Mouse (Mus musculus): ENCODE results near the gene Ptms. TPM values are rescaled to one million over a fixed set of nuclear protein-coding genes. Genes with fewer than 3 reads are reported as not detected.
"Not testable (repeated sequence)": the region's sequence is repeated elsewhere in the genome, so short reads cannot be mapped to it uniquely, and the experiment has no call there.

Gene Ptms
- polyA plus RNA-seq, 1 experiment from 2014 or later, result 700 TPM

DNA sequence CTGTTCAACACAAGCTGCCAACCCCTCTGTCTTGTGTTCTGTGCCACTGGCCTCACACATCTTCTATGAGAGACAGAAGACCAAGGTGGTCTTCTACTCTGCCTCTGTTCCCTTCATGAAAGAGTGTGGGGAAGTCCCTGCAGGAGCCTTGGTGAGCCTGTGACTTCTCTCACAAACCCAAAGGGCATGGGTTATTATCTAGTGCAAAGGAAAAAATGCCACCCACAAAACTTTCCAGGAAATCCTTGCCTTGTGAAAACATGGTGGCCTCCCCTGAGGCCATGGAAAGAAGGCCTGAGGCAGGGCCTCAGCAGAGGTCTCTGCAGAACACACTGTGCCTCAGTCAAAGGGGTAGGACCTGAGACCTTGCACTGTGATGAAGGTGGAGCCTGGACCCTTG is 18.1 kb downstream of the Ptms start:
- Histone ChIP-seq H3K9ac (ENCODE audit: low read depth, low read length) (no peak overlapping the region; the same call in 1 of the 2 replicates), H3K27ac (ENCODE audit: low read length) (no peak overlapping the region), H3K36me3 (ENCODE audit: control insufficient read depth, insufficient read depth, low read length) (no peaks in the 10 kb centered on the region), H3K27me3 (ENCODE audit: control insufficient read depth, insufficient read depth, low read depth, low read length) (no peaks in the 10 kb centered on the region), H3K9me3 (replicated peaks; ENCODE audit: control insufficient read depth, low read length, poor library complexity, severe bottlenecking) (no peaks in the 10 kb centered on the region), H3K4me1 (ENCODE audit: control insufficient read depth, insufficient read depth, low read length) (peaks cover 19% of the 10 kb centered on the region), H3K4me3 (ENCODE audit: low read depth, low read length) (no peak overlapping the region), H3K4me2 (ENCODE audit: low read length) (no peak overlapping the region)
- no peak for ATAC-seq

DNA sequence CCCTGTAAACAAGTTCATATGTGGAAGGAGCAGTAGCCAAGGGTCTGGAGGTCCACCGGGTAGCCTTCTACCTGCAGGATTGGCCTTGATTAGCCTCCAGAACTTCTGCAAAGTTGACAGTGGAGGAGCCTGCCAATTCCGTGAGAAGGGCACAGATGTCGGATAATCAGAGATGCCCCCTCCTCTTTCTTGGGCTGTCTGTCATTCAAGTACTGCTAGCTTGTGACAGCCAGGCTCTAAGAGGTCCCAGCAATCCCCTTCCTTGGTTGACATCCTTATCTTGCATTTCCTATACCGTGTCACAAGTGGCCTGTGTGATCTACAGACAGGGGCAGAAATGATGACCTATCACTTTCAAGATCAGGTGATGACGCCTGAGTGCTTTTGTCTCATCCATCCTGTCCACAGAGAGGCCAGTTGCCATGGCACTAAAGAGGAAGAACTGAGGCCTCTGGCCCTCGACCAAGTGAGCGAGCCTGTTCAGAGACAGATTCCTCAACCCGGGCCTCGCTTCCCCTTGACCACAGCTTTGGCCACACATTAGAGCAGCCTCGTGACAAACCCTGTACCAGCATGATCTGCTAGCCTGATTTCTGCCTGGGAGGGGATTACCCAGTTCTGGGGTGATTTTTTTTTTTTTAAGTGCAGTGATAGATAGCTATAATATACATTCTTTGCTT is 19.0 kb downstream of the Ptms start:
- Histone ChIP-seq H3K4me1 (ENCODE audit: control insufficient read depth, insufficient read depth, low read length) (peaks cover 19% of the 10 kb centered on the region), H3K4me2 (ENCODE audit: low read length) (no peak overlapping the region), H3K36me3 (ENCODE audit: control insufficient read depth, insufficient read depth, low read length) (no peaks in the 10 kb centered on the region), H3K9me3 (replicated peaks; ENCODE audit: control insufficient read depth, low read length, poor library complexity, severe bottlenecking) (no peaks in the 10 kb centered on the region), H3K27me3 (ENCODE audit: control insufficient read depth, insufficient read depth, low read depth, low read length) (no peaks in the 10 kb centered on the region), H3K27ac (ENCODE audit: low read length) (no peak overlapping the region), H3K4me3 (ENCODE audit: low read depth, low read length) (no peak overlapping the region), H3K9ac (ENCODE audit: low read depth, low read length) (no peak overlapping the region)
- WGBS, result 45% methylated on average over 10 of the region's 10 CpGs
- no peak for ATAC-seq

DNA sequence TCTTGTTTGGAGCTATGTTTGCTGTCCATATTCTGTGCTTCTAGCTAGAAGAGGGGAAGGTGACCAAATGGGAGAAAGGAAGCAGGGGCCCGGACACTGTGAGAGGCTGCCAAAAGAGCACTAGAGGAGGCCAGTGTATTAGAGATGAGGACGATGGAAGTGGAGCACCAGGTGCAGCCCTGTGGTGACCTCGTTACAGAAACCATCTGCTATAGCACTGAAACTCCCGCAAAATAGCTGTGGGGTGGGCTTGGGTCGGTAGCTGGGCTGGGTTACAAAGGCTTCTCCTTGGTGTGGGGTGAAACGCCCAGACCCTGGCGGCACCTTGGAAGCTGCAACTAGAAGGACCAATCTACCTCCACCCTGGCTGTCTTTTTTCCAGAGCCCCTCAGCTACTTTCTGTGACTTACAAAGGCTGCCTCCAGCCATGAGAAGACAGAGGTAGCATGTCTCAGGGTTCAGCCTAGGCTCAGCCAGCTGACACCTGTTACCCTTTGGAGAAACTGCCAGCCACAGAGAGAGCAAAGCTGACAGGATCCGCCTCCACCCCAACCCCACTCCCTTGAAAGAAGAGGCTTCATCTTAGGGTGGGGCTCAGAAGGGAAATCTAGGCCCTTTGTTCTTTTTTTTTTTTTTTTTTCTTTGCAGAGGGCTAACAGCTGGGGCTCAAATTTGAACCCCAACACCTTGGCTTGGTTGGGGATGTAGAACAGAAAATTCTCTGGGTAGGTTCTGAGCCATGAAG is 19.7 kb downstream of the Ptms start:
- Histone ChIP-seq H3K9ac (ENCODE audit: low read depth, low read length) (no peak overlapping the region), H3K4me1 (ENCODE audit: control insufficient read depth, insufficient read depth, low read length) (peaks cover 15% of the 10 kb centered on the region), H3K4me2 (ENCODE audit: low read length) (no peak overlapping the region), H3K4me3 (ENCODE audit: low read depth, low read length) (no peak overlapping the region), H3K27me3 (ENCODE audit: control insufficient read depth, insufficient read depth, low read depth, low read length) (no peaks in the 10 kb centered on the region), H3K9me3 (replicated peaks; ENCODE audit: control insufficient read depth, low read length, poor library complexity, severe bottlenecking) (no peaks in the 10 kb centered on the region), H3K27ac (ENCODE audit: low read length) (no peak overlapping the region), H3K36me3 (ENCODE audit: control insufficient read depth, insufficient read depth, low read length) (no peaks in the 10 kb centered on the region)
- ATAC-seq, result no peak
- WGBS, result 44% methylated on average over 8 of the region's 8 CpGs

DNA sequence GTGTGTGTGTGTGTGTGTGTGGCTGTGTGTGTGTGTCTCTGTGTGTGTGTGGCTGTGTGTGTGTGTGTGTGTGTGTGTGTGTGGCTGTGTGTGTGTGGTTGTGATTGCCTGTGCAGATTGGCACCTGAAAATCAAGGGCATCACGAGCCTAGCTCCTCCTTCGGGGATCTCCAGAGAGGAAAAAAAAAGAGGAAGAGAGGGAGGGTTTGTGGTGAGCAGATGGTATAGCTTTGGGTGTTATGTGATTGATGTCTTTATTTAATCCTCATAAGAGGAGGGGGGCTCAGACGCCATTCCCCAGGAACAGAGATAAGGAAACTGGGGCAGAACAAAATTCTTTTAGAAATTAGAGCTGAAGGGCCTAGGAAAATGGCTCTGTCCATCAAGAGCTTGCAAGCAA is 21.5 kb downstream of the Ptms start:
- H3K4me1 ChIP-seq (ENCODE audit: control insufficient read depth, insufficient read depth, low read length), result peaks cover 5% of the 10 kb centered on the region; the same call in 1 of the 2 replicates
- no peaks in the 10 kb centered on the region for H3K27me3 ChIP-seq (ENCODE audit: control insufficient read depth, insufficient read depth, low read depth, low read length)
- 30% methylated on average over 3 of the region's 3 CpGs for WGBS
- no peak for ATAC-seq
- H3K9me3 ChIP-seq (replicated peaks; ENCODE audit: control insufficient read depth, low read length, poor library complexity, severe bottlenecking), result no peaks in the 10 kb centered on the region
- H3K27ac ChIP-seq (ENCODE audit: low read length), result no peak overlapping the region
- no peak overlapping the region for H3K4me3 ChIP-seq (ENCODE audit: low read depth, low read length)
- no peaks in the 10 kb centered on the region for H3K36me3 ChIP-seq (ENCODE audit: control insufficient read depth, insufficient read depth, low read length)
- H3K4me2 ChIP-seq (ENCODE audit: low read length), result no peak overlapping the region
- H3K9ac ChIP-seq (ENCODE audit: low read depth, low read length), result no peak overlapping the region

DNA sequence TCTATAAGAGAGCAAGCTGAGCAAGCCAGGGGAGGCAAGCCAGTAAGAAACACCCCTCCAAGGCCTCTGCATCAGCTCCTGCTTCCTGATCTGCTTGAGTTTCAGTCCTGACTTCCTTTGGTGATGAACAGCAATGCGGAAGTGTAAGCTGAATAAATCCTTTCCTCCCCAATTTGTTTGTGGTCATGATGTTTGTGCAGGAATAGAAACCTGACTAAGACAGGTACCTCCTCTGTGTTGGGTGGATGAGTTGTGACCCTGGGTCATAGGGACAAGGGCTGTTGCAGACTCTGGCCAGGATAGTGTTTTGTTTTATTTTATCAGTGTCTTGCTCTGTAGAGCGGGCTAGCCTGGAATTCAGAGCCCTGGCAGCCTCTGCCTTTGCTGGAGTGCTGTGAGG is 25.8 kb downstream of the Ptms start:
- not testable (repeated sequence) for H3K27ac ChIP-seq (ENCODE audit: low read length); ATAC-seq; H3K9ac ChIP-seq (ENCODE audit: low read depth, low read length); H3K4me1 ChIP-seq (ENCODE audit: control insufficient read depth, insufficient read depth, low read length); H3K9me3 ChIP-seq (replicated peaks; ENCODE audit: control insufficient read depth, low read length, poor library complexity, severe bottlenecking); H3K36me3 ChIP-seq (ENCODE audit: control insufficient read depth, insufficient read depth, low read length); H3K27me3 ChIP-seq (ENCODE audit: control insufficient read depth, insufficient read depth, low read depth, low read length); H3K4me3 ChIP-seq (ENCODE audit: low read depth, low read length); H3K4me2 ChIP-seq (ENCODE audit: low read length)
- WGBS, result 95% methylated on average over 2 of the region's 2 CpGs

DNA sequence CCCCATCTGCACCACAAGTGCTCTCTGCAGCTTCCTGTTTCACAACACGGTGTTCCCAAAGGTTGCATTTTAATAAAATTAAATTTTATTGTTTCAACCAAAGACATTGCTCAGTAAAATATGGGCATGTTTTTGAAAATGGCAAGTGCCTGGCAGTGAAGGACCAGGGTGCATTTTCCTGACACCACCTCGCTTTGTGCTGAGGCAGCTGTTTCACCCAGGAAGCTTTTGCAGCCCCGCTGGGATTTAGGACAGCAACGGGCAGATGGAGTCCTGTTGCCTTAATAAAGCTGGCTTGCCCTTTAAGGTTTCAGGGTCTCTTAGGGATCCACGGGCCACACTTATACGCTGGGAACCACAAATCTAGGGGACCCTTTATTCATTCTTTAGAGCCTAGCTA is 28.9 kb downstream of the Ptms start:
- no peak overlapping the region for H3K9ac ChIP-seq (ENCODE audit: low read depth, low read length)
- no peaks in the 10 kb centered on the region for H3K36me3 ChIP-seq (ENCODE audit: control insufficient read depth, insufficient read depth, low read length)
- H3K27me3 ChIP-seq (ENCODE audit: control insufficient read depth, insufficient read depth, low read depth, low read length), result no peaks in the 10 kb centered on the region
- H3K9me3 ChIP-seq (replicated peaks; ENCODE audit: control insufficient read depth, low read length, poor library complexity, severe bottlenecking), result no peaks in the 10 kb centered on the region
- WGBS, result 55% methylated on average over 6 of the region's 6 CpGs
- H3K4me3 ChIP-seq (ENCODE audit: low read depth, low read length), result no peak overlapping the region
- no peak for ATAC-seq
- no peak overlapping the region for H3K27ac ChIP-seq (ENCODE audit: low read length)
- H3K4me2 ChIP-seq (ENCODE audit: low read length), result no peak overlapping the region
- no peaks in the 10 kb centered on the region for H3K4me1 ChIP-seq (ENCODE audit: control insufficient read depth, insufficient read depth, low read length)

DNA sequence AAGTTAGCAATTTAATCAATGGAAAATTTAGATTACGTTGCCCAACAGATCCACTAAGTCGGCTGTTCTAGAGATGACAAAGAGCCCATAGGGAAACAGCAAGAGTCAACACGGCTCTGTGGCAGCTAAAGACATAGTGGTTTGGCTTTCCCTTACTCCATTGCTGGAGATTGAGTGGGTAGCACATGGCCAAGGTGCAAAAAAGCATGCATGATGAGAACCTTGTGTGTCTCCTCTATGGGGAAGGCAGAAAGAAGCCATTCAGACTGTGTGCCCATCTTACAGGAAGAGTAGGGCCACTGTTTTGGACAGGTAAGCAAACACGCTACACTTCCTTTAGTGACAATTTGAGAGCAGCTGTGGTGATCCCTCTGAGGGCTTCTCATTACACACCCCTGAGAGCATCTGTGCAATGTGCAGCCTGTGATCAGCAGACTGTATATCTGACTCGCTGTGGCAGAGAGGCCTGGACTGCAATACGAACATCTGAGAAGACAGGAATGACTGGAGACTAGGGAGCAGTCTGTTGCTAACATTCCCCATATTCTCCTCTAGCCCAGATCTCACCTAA is 31.3 kb downstream of the Ptms start:
- WGBS, result 89% methylated on average over 6 of the region's 6 CpGs
- Histone ChIP-seq H3K27ac (ENCODE audit: low read length) (no peak overlapping the region), H3K4me2 (ENCODE audit: low read length) (no peak overlapping the region), H3K9ac (ENCODE audit: low read depth, low read length) (no peak overlapping the region), H3K4me3 (ENCODE audit: low read depth, low read length) (no peak overlapping the region), H3K4me1 (ENCODE audit: control insufficient read depth, insufficient read depth, low read length) (no peaks in the 10 kb centered on the region), H3K27me3 (ENCODE audit: control insufficient read depth, insufficient read depth, low read depth, low read length) (no peaks in the 10 kb centered on the region), H3K36me3 (ENCODE audit: control insufficient read depth, insufficient read depth, low read length) (no peaks in the 10 kb centered on the region), H3K9me3 (replicated peaks; ENCODE audit: control insufficient read depth, low read length, poor library complexity, severe bottlenecking) (no peaks in the 10 kb centered on the region)
- no peak for ATAC-seq

DNA sequence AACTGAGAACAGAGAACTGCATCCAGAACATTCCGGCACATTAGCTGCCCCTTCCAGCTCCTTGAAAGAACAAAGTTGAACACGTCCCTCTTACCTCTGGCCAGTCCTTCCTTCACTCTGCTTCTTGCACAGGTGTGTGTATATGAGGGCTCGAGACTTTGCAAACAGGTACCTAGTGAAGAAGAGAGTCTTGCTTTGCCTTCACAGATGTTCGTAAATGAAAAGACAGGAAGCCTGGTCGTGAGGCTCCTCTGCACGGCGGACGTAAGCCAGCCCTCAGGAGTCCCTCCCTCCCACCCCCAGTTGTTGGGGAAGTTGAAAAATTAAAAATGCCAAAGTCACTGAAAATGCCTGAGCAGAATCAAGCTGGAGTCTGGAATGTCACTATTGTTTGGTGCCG is 31.9 kb downstream of the Ptms start, which contains the start of gene Cd4:
TSS of gene Cd4 (minus strand) at position 236 of the 400 bp plus-strand sequence.
- Histone ChIP-seq H3K4me1 (ENCODE audit: control insufficient read depth, insufficient read depth, low read length) (no peaks in the 10 kb centered on the region), H3K4me3 (ENCODE audit: low read depth, low read length) (no peak within 1 kb of the TSS), H3K27me3 (ENCODE audit: control insufficient read depth, insufficient read depth, low read depth, low read length) (no peaks in the 10 kb centered on the region), H3K9ac (ENCODE audit: low read depth, low read length) (no peak within 1 kb of the TSS), H3K36me3 (ENCODE audit: control insufficient read depth, insufficient read depth, low read length) (no peaks in the 10 kb centered on the region), H3K9me3 (replicated peaks; ENCODE audit: control insufficient read depth, low read length, poor library complexity, severe bottlenecking) (no peaks in the 10 kb centered on the region), H3K27ac (ENCODE audit: low read length) (no peak within 1 kb of the TSS), H3K4me2 (ENCODE audit: low read length) (no peak within 1 kb of the TSS)
- ATAC-seq, result no peak
- WGBS, result 88% methylated on average over 9 of the region's 9 CpGs

DNA sequence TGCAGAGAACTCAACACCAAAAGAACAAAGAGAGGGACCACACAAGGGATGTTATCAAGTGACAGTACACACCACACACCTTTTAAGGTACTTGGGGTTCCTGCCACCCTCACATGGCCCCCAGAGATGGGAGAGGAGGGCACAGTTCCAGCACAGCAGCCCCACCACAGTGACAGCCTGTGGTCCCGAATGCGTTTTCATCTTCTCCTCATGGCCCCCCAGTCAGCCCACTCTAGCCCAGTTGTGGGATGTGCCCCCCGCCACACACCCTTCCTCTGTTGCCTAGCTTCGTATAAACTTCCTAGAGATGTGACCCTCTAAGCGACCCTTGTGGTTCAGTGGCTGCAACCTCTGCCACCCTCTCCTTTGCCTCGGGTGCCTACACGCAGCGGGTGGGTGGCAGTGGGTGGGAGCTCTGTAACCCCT is 33.9 kb downstream of the Ptms start:
- ATAC-seq, result no peak
- no peaks in the 10 kb centered on the region for H3K36me3 ChIP-seq (ENCODE audit: control insufficient read depth, insufficient read depth, low read length)
- H3K27me3 ChIP-seq (ENCODE audit: control insufficient read depth, insufficient read depth, low read depth, low read length), result no peaks in the 10 kb centered on the region
- no peaks in the 10 kb centered on the region for H3K9me3 ChIP-seq (replicated peaks; ENCODE audit: control insufficient read depth, low read length, poor library complexity, severe bottlenecking)
- no peak overlapping the region for H3K9ac ChIP-seq (ENCODE audit: low read depth, low read length)
- no peak overlapping the region for H3K4me3 ChIP-seq (ENCODE audit: low read depth, low read length)
- H3K4me1 ChIP-seq (ENCODE audit: control insufficient read depth, insufficient read depth, low read length), result no peaks in the 10 kb centered on the region
- no peak overlapping the region for H3K4me2 ChIP-seq (ENCODE audit: low read length)
- WGBS, result 92% methylated on average over 8 of the region's 8 CpGs
- H3K27ac ChIP-seq (ENCODE audit: low read length), result no peak overlapping the region
